Mouse (Mus musculus): ENCODE measurements around the gene Wars2. TPM values are rescaled to one million over a fixed set of nuclear protein-coding genes. Genes with fewer than 3 reads are reported as not detected.

Wars2 gene
- total RNA-seq (2017), result 4.5 and 6.4 TPM in 2 replicates

- ATAC-seq (ENCODE audit: extremely low read depth, insufficient number of reproducible peaks, low FRiP score, poor library complexity, severe bottlenecking), result peak; percentile 92
Measured at GRCm38 (mm10) chr3:99140940-99141854, at the start of gene Wars2. Gene Wars2, plus strand, starts transcription at chr3:99141068.

- ATAC-seq (ENCODE audit: extremely low read depth, insufficient number of reproducible peaks, low FRiP score, poor library complexity, severe bottlenecking), result no peak
Measured at GRCm38 (mm10) chr3:99096816-99097215, 44.1 kb upstream of the Wars2 start.

GRCm38 (mm10) chr3:99110353-99111213, 30.3 kb upstream of the Wars2 start:
- ATAC-seq (ENCODE audit: extremely low read depth, insufficient number of reproducible peaks, low FRiP score, poor library complexity, severe bottlenecking), result no peak

GRCm38 (mm10) chr3:99111214-99111608, 29.7 kb upstream of the Wars2 start:
- no peak for ATAC-seq (ENCODE audit: extremely low read depth, insufficient number of reproducible peaks, low FRiP score, poor library complexity, severe bottlenecking)

GRCm38 (mm10) chr3:99113266-99113837, 27.5 kb upstream of the Wars2 start:
- ATAC-seq (ENCODE audit: extremely low read depth, insufficient number of reproducible peaks, low FRiP score, poor library complexity, severe bottlenecking), result no peak

- ATAC-seq (ENCODE audit: extremely low read depth, insufficient number of reproducible peaks, low FRiP score, poor library complexity, severe bottlenecking), result no peak
Measured at GRCm38 (mm10) chr3:99120942-99121341, 19.9 kb upstream of the Wars2 start.

GRCm38 (mm10) chr3:99130521-99130920, 10.3 kb upstream of the Wars2 start:
- ATAC-seq (ENCODE audit: extremely low read depth, insufficient number of reproducible peaks, low FRiP score, poor library complexity, severe bottlenecking), result no peak

- no peak for ATAC-seq (ENCODE audit: extremely low read depth, insufficient number of reproducible peaks, low FRiP score, poor library complexity, severe bottlenecking)
Measured at GRCm38 (mm10) chr3:99131973-99132372, 8.9 kb upstream of the Wars2 start.

- ATAC-seq (ENCODE audit: extremely low read depth, insufficient number of reproducible peaks, low FRiP score, poor library complexity, severe bottlenecking), result no peak
Measured at GRCm38 (mm10) chr3:99133913-99134312, 7.0 kb upstream of the Wars2 start.

GRCm38 (mm10) chr3:99147886-99148285, 7.0 kb downstream of the Wars2 start:
- ATAC-seq (ENCODE audit: extremely low read depth, insufficient number of reproducible peaks, low FRiP score, poor library complexity, severe bottlenecking), result no peak

GRCm38 (mm10) chr3:99149035-99149434, 8.2 kb downstream of the Wars2 start:
- ATAC-seq (ENCODE audit: extremely low read depth, insufficient number of reproducible peaks, low FRiP score, poor library complexity, severe bottlenecking), result no peak

GRCm38 (mm10) chr3:99156286-99156685, 15.4 kb downstream of the Wars2 start:
- ATAC-seq (ENCODE audit: extremely low read depth, insufficient number of reproducible peaks, low FRiP score, poor library complexity, severe bottlenecking), result no peak

GRCm38 (mm10) chr3:99156987-99157386, 16.1 kb downstream of the Wars2 start:
- ATAC-seq (ENCODE audit: extremely low read depth, insufficient number of reproducible peaks, low FRiP score, poor library complexity, severe bottlenecking), result no peak

- no peak for ATAC-seq (ENCODE audit: extremely low read depth, insufficient number of reproducible peaks, low FRiP score, poor library complexity, severe bottlenecking)
Measured at GRCm38 (mm10) chr3:99157451-99158015, 16.7 kb downstream of the Wars2 start.

- ATAC-seq (ENCODE audit: extremely low read depth, insufficient number of reproducible peaks, low FRiP score, poor library complexity, severe bottlenecking), result no peak
Measured at GRCm38 (mm10) chr3:99160016-99160415, 19.1 kb downstream of the Wars2 start.

- ATAC-seq (ENCODE audit: extremely low read depth, insufficient number of reproducible peaks, low FRiP score, poor library complexity, severe bottlenecking), result no peak
Measured at GRCm38 (mm10) chr3:99162191-99162590, 21.3 kb downstream of the Wars2 start.

- ATAC-seq (ENCODE audit: extremely low read depth, insufficient number of reproducible peaks, low FRiP score, poor library complexity, severe bottlenecking), result no peak
Measured at GRCm38 (mm10) chr3:99167734-99168133, 26.9 kb downstream of the Wars2 start.

- no peak for ATAC-seq (ENCODE audit: extremely low read depth, insufficient number of reproducible peaks, low FRiP score, poor library complexity, severe bottlenecking)
Measured at GRCm38 (mm10) chr3:99173178-99173577, 32.3 kb downstream of the Wars2 start.

GRCm38 (mm10) chr3:99174658-99175304, 33.9 kb downstream of the Wars2 start:
- ATAC-seq (ENCODE audit: extremely low read depth, insufficient number of reproducible peaks, low FRiP score, poor library complexity, severe bottlenecking), result no peak

Measured in neutrophil, adult 5-6 weeks (primary cell).